19 mouse cellular contexts compared by ENCODE assay signal in the genomic region with DNA sequence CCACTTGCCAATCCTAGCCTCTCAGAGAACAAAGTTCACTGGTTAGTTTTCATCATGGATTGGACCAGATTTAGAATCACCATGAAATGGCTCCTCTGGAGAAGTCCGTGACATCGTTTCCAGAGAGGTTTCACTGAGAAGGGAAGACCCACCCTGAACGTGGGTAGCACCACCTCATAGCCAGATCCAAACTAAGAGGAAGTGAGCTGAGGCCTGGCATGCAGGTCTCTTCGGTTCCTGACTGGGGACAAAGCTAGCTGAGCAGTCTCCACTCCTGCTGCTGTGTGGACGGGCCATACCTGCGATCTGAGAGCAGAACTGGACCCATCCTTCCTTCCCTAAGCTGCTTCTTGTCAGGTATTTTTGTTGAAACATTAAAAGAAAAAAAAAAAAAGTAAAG. TPM values are rescaled to one million over a fixed set of nuclear protein-coding genes. Genes with fewer than 3 reads are reported as not detected.
"Had no signal": no experiment of that assay in that cellular context is flagged by ENCODE, and none has a peak within 500 bp of the region (broad histone marks: within the 10 kb centered on the region; RNA-seq: fewer than 3 reads in every experiment).

No protein-coding gene starts in this region.

- H3K4me1 ChIP-seq: limb, embryonic 15.5 days; neural tube, embryonic 12.5 days had no signal

- H3K9ac ChIP-seq: limb, embryonic 15.5 days; liver, embryonic 14.5 days; neural tube, embryonic 12.5 days had no signal

- H3K4me3 ChIP-seq: limb, embryonic 15.5 days; midbrain, embryonic 10.5 days; neural tube, embryonic 12.5 days had no signal

- ATAC-seq: intestine, postnatal 0 days had no signal

- H3K27me3 ChIP-seq: limb, embryonic 15.5 days; neural tube, embryonic 12.5 days had no signal

- H3K27ac ChIP-seq: limb, embryonic 15.5 days; liver, embryonic 14.5 days; midbrain, embryonic 10.5 days; neural tube, embryonic 12.5 days had no signal

- DNase-seq: kidney, postnatal 25 days; lung, adult 18-20 months; midbrain, embryonic 14.5 days; right cerebral cortex, postnatal 4 days; spleen, adult 18-20 months; thymus, postnatal 36 days had no signal

- H3K36me3 ChIP-seq: limb, embryonic 15.5 days; midbrain, embryonic 10.5 days; neural tube, embryonic 12.5 days had no signal

RNA-seq across cellular contexts. Expression of a gene that starts 38.3 kb away (rescaled TPM):
- total RNA-seq: layer of hippocampus, postnatal 25 days; left cerebral cortex, adult 8-10 months; left cerebral cortex, postnatal 25 days; neutrophil, adult 5-6 weeks had no signal
- polyA plus RNA-seq: limb, embryonic 11.5 days; liver, embryonic 14.5 days; midbrain, embryonic 10.5 days; midbrain, embryonic 14.5 days; neural tube, embryonic 12.5 days had no signal

RNA-seq across cellular contexts. Expression of a gene that starts 57.0 kb away (rescaled TPM):
- total RNA-seq: layer of hippocampus, postnatal 25 days; left cerebral cortex, adult 8-10 months; left cerebral cortex, postnatal 25 days; neutrophil, adult 5-6 weeks had no signal
- polyA plus RNA-seq: intestine, postnatal 0 days; limb, embryonic 11.5 days; limb, embryonic 15.5 days; liver, embryonic 14.5 days; lung, embryonic 16.5 days; midbrain, embryonic 10.5 days; midbrain, embryonic 14.5 days; neural tube, embryonic 12.5 days; stomach, embryonic 16.5 days; thymus, postnatal 0 days had no signal
